Mouse (Mus musculus) bone marrow, adult 2 months (tissue): ENCODE measurements around the gene Nedd8. TPM values are rescaled to one million over a fixed set of nuclear protein-coding genes. Genes with fewer than 3 reads are reported as not detected.

Experiments
- H3K27ac ChIP-seq: fragments of 200-500 bp; 2 replicates; pipeline ENCODE4 v1.5.1; 2012; ENCODE audit warnings: low read depth, mild to moderate bottlenecking, control low read depth, inconsistent platforms, low read length; ENCODE audit not compliant: control insufficient read depth, poor library complexity, insufficient read depth
- H3K4me1 ChIP-seq: fragments of 200-500 bp; 2 replicates; pipeline ENCODE4 v1.6.1; 2011; ENCODE audit warnings: low read length; ENCODE audit not compliant: control insufficient read depth, insufficient read depth
- H3K4me3 ChIP-seq: fragments of 200-500 bp; replicated peaks from 2 replicates; pipeline ENCODE3; 2011; ENCODE audit warnings: mild to moderate bottlenecking, low read depth, low read length, control low read depth; ENCODE audit not compliant: control insufficient read depth
- CTCF ChIP-seq: fragments of 200-500 bp; IDR thresholded peaks from 2 replicates; pipeline ENCODE4 v1.5.1; 2011; ENCODE audit warnings: low read length, control low read depth; ENCODE audit not compliant: control insufficient read depth, insufficient read depth
- POLR2A ChIP-seq: fragments of 200-500 bp; IDR thresholded peaks from 2 replicates; pipeline ENCODE4 v1.6.1; 2011; ENCODE audit warnings: low read depth, mild to moderate bottlenecking, control low read depth, low read length, borderline replicate concordance; ENCODE audit not compliant: control insufficient read depth
- WGBS: fragments of 180-500 bp; shearing (Covaris S2); methylation state at CpG from one replicate; pipeline ENCODE4 v1.1.7; 2018; 5-methylcytosine and 5-hydroxymethylcytosine counted together
- polyA plus RNA-seq: library from polyadenylated mRNA; stranded (reverse); fragments of >200 nt; gene quantifications from 2 replicates; pipeline ENCODE4 v1.2.4, GENCODE M21; 2011; ENCODE audit warnings: low replicate concordance; ENCODE audit not compliant: missing spikeins, insufficient read depth, insufficient read length

The Nedd8 gene
- polyA plus RNA-seq, 1 experiment: 183 TPM

GRCm38 (mm10) chr14:55658011-55658410, 13.9 kb downstream of the Nedd8 start:
- Histone ChIP-seq H3K4me3 (no peak overlapping the region), H3K4me1 (no peaks in the 10 kb centered on the region), H3K27ac (no peak overlapping the region)
- 92% methylated on average over 5 of the region's 5 CpGs for WGBS
- TF ChIP-seq POLR2A (no peak), CTCF (no peak)

GRCm38 (mm10) chr14:55656935-55657334, 15.0 kb downstream of the Nedd8 start:
- H3K27ac ChIP-seq: no peak overlapping the region

GRCm38 (mm10) chr14:55651528-55651927, 20.4 kb downstream of the Nedd8 start:
- Histone ChIP-seq H3K4me1 (no peaks in the 10 kb centered on the region), H3K4me3 (no peak overlapping the region), H3K27ac (no peak overlapping the region)
- no peak for TF ChIP-seq POLR2A
- no peak for TF ChIP-seq CTCF
- 81% methylated on average over 7 of the region's 7 CpGs for WGBS

More at GRCm38 (mm10) chr14:55656935-55657334, 15.0 kb downstream of the Nedd8 start:
- no peak for TF ChIP-seq POLR2A
- no peak for TF ChIP-seq CTCF
- Histone ChIP-seq H3K4me3 (no peak overlapping the region), H3K4me1 (no peaks in the 10 kb centered on the region)
- 75% methylated on average over 3 of the region's 3 CpGs for WGBS

GRCm38 (mm10) chr14:55649884-55650283, 22.0 kb downstream of the Nedd8 start, which contains the start of gene Tssk4:
Gene Tssk4, plus strand, starts transcription at chr14:55650184.
- no peaks in the 10 kb centered on the region for H3K4me1 ChIP-seq
- 81% methylated on average over 2 of the region's 2 CpGs for WGBS
- TF ChIP-seq CTCF (no peak), POLR2A (no peak)
- no peak within 1 kb of the TSS for H3K27ac ChIP-seq
- H3K4me3 ChIP-seq: no peak within 1 kb of the TSS

- Histone ChIP-seq H3K4me1 (peaks cover 4% of the 10 kb centered on the region), H3K27ac (0 out of 2 replicates have a peak overlapping the region, but pooled peaks have one; percentile 15), H3K4me3 (peak overlapping the region; percentile 64)
- 3% methylated on average over 17 of the region's 17 CpGs for WGBS
- TF ChIP-seq CTCF: no peak
- TF ChIP-seq POLR2A: no peak
Observed at GRCm38 (mm10) chr14:55644261-55644888, 27.5 kb downstream of the Nedd8 start.

GRCm38 (mm10) chr14:55643060-55643907, 28.6 kb downstream of the Nedd8 start, which contains the start of gene Tm9sf1:
Gene Tm9sf1, minus strand, starts transcription at chr14:55643806.
- peaks cover 4% of the 10 kb centered on the region for H3K4me1 ChIP-seq
- under 1% methylated on average over 89 of the region's 89 CpGs for WGBS
- H3K4me3 ChIP-seq: peak within 1 kb of the TSS; percentile 97
- TF ChIP-seq CTCF (no peak; the same call in 1 of the 2 replicates), POLR2A (peak; percentile 66; the same call in 1 of the 2 replicates)
- peak within 1 kb of the TSS; percentile 89 for H3K27ac ChIP-seq

GRCm38 (mm10) chr14:55642679-55643059, 29.3 kb downstream of the Nedd8 start:
- H3K27ac ChIP-seq: peak overlapping the region; percentile 89
- TF ChIP-seq CTCF: no peak
- TF ChIP-seq POLR2A: no peak
- WGBS: 22% methylated on average over 8 of the region's 8 CpGs
- peaks cover 4% of the 10 kb centered on the region for H3K4me1 ChIP-seq
- peak overlapping the region; percentile 97 for H3K4me3 ChIP-seq

GRCm38 (mm10) chr14:55641291-55641690, 30.6 kb downstream of the Nedd8 start:
- WGBS: 58% methylated on average over 13 of the region's 13 CpGs

More at GRCm38 (mm10) chr14:55641291-55641690, 30.6 kb downstream of the Nedd8 start:
- peaks cover 4% of the 10 kb centered on the region for H3K4me1 ChIP-seq
- no peak overlapping the region for H3K4me3 ChIP-seq
- TF ChIP-seq POLR2A (no peak), CTCF (no peak)
- H3K27ac ChIP-seq: no peak overlapping the region
